Mouse (Mus musculus): ENCODE measurements around the gene Btbd35f5.
"Not testable (repeated sequence)": the region's sequence is repeated elsewhere in the genome, so short reads cannot be mapped to it uniquely, and the experiment has no call there.

Btbd35f5 gene

DNA sequence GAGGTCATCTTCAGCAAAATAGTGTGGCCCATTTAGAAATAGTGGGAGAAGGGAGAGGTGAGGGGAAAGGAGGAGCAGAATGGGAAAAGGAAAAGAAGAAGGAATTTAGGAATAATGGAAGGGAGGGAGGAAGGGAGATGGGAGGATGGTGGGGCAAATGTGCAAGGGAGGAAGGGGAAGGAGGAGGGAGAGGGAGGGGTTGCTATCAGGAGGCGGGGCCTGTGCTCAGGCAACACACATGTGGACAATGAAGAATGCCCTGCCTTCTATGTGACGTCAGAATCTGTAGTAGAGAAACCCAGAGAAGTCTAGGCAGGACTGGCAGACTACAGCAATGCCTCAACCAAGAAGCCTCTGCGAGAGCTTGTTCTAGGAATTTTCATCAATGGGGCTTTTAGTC is at the start of gene Btbd35f5:
Btbd35f5 (plus strand) TSS at position 301 of the 400 bp plus-strand sequence.
- not testable (repeated sequence) for DNase-seq (ENCODE audit: extremely low spot score, low read depth, low spot score)

DNA sequence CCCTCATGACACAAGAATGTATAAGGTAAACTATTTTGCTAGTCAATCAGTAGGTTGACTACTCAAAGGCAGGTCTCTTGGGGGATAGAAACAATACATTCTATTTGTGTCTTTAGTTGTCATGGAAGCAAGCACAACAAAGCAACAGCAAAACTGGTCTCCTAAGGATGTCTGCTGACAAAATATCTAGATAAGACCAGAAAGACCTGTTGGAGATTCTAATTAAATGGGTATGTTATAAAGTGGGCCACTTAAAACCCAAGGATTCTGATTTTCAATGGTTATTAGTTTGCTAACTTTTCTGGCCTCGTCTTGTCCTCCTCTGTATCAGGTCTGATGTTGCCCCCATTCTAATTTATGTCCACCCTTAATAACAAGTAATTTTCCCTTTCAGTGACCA is 32.2 kb upstream of the Btbd35f5 start, which contains the start of gene Gm21789:
Gm21789 (plus strand) TSS at position 301 of the 400 bp plus-strand sequence.
- DNase-seq (ENCODE audit: extremely low spot score, low read depth, low spot score) = not testable (repeated sequence)
